Mouse (Mus musculus): ENCODE data around the gene Armc5. TPM values are rescaled to one million over a fixed set of nuclear protein-coding genes. Genes with fewer than 3 reads are reported as not detected.

Armc5 gene
- polyA plus RNA-seq, 1 experiment from 2014 or later, result 6.9 TPM

- Histone ChIP-seq H3K27ac (replicated peaks) (peak within 1 kb of the TSS; percentile 60), H3K27me3 (peaks cover 33% of the 10 kb centered on the region), H3K36me3 (replicated peaks) (peaks cover 30% of the 10 kb centered on the region), H3K9me3 (replicated peaks) (no peaks in the 10 kb centered on the region), H3K4me3 (replicated peaks) (peak within 1 kb of the TSS; percentile 54), H3K9ac (peak within 1 kb of the TSS; percentile 65), H3K4me2 (peak within 1 kb of the TSS; percentile 80), H3K4me1 (replicated peaks) (peaks cover 33% of the 10 kb centered on the region)
- peak; percentile 37 for ATAC-seq (ENCODE audit: insufficient read depth)
- 10% methylated on average over 29 of the region's 30 CpGs for WGBS (ENCODE audit: insufficient replicate concordance)
Measured at GRCm38 (mm10) chr7:128246496-128247391, 9.6 kb downstream of the Armc5 start, which contains the start of gene Tgfb1i1. Tgfb1i1 (plus strand) TSS chr7:128246812.

GRCm38 (mm10) chr7:128247443-128247842 is 10.3 kb downstream of the Armc5 start:
- Histone ChIP-seq H3K27ac (replicated peaks) (peak overlapping the region; percentile 60), H3K4me3 (replicated peaks) (peak overlapping the region; percentile 54), H3K36me3 (replicated peaks) (peaks cover 24% of the 10 kb centered on the region), H3K4me2 (peak overlapping the region; percentile 80), H3K9ac (peak overlapping the region; percentile 65), H3K27me3 (peaks cover 40% of the 10 kb centered on the region), H3K4me1 (replicated peaks) (peaks cover 39% of the 10 kb centered on the region), H3K9me3 (replicated peaks) (no peaks in the 10 kb centered on the region)
- 2% methylated on average over 13 of the region's 13 CpGs for WGBS (ENCODE audit: insufficient replicate concordance)
- ATAC-seq (ENCODE audit: insufficient read depth), result peak; percentile 81

GRCm38 (mm10) chr7:128248081-128249042 is 11.2 kb downstream of the Armc5 start:
- H3K27me3 ChIP-seq, result peaks cover 50% of the 10 kb centered on the region
- H3K9me3 ChIP-seq (replicated peaks), result no peaks in the 10 kb centered on the region
- no peak overlapping the region for H3K4me3 ChIP-seq (replicated peaks)
- peak overlapping the region; percentile 80; the same call in 1 of the 2 replicates for H3K4me2 ChIP-seq
- no peak overlapping the region for H3K9ac ChIP-seq
- no peak for ATAC-seq (ENCODE audit: insufficient read depth)
- H3K36me3 ChIP-seq (replicated peaks), result peaks cover 17% of the 10 kb centered on the region
- no peak overlapping the region for H3K27ac ChIP-seq (replicated peaks)
- H3K4me1 ChIP-seq (replicated peaks), result peaks cover 42% of the 10 kb centered on the region
- 76% methylated on average over 10 of the region's 10 CpGs for WGBS (ENCODE audit: insufficient replicate concordance)

GRCm38 (mm10) chr7:128249998-128250397 is 12.9 kb downstream of the Armc5 start:
- Histone ChIP-seq H3K9me3 (replicated peaks) (no peaks in the 10 kb centered on the region), H3K36me3 (replicated peaks) (peaks cover 5% of the 10 kb centered on the region), H3K4me2 (no peak overlapping the region), H3K9ac (no peak overlapping the region), H3K27ac (replicated peaks) (no peak overlapping the region), H3K4me3 (replicated peaks) (no peak overlapping the region), H3K27me3 (peaks cover 65% of the 10 kb centered on the region), H3K4me1 (replicated peaks) (peaks cover 42% of the 10 kb centered on the region)
- 57% methylated on average over 5 of the region's 5 CpGs for WGBS (ENCODE audit: insufficient replicate concordance)
- ATAC-seq (ENCODE audit: insufficient read depth), result no peak

GRCm38 (mm10) chr7:128251946-128252345 is 14.8 kb downstream of the Armc5 start:
- H3K36me3 ChIP-seq (replicated peaks), result no peaks in the 10 kb centered on the region
- peaks cover 32% of the 10 kb centered on the region for H3K4me1 ChIP-seq (replicated peaks)
- H3K27ac ChIP-seq (replicated peaks), result no peak overlapping the region
- no peaks in the 10 kb centered on the region for H3K9me3 ChIP-seq (replicated peaks)
- peaks cover 75% of the 10 kb centered on the region for H3K27me3 ChIP-seq
- no peak overlapping the region for H3K4me3 ChIP-seq (replicated peaks)
- 50% methylated on average over 12 of the region's 12 CpGs for WGBS (ENCODE audit: insufficient replicate concordance)
- no peak for ATAC-seq (ENCODE audit: insufficient read depth)
- H3K9ac ChIP-seq, result no peak overlapping the region
- H3K4me2 ChIP-seq, result no peak overlapping the region

GRCm38 (mm10) chr7:128252609-128253008 is 15.5 kb downstream of the Armc5 start:
- H3K27ac ChIP-seq (replicated peaks), result no peak overlapping the region
- no peak for ATAC-seq (ENCODE audit: insufficient read depth)
- 21% methylated on average over 24 of the region's 24 CpGs for WGBS (ENCODE audit: insufficient replicate concordance)
- no peak overlapping the region for H3K4me3 ChIP-seq (replicated peaks)
- no peaks in the 10 kb centered on the region for H3K9me3 ChIP-seq (replicated peaks)
- H3K27me3 ChIP-seq, result peaks cover 80% of the 10 kb centered on the region
- peaks cover 25% of the 10 kb centered on the region for H3K4me1 ChIP-seq (replicated peaks)
- H3K4me2 ChIP-seq, result peak overlapping the region; percentile 33; the same call in 1 of the 2 replicates
- H3K36me3 ChIP-seq (replicated peaks), result no peaks in the 10 kb centered on the region
- no peak overlapping the region for H3K9ac ChIP-seq

- ATAC-seq (ENCODE audit: insufficient read depth), result no peak
- Histone ChIP-seq H3K9me3 (replicated peaks) (no peaks in the 10 kb centered on the region), H3K4me3 (replicated peaks) (no peak overlapping the region), H3K9ac (no peak overlapping the region), H3K27me3 (peaks cover 91% of the 10 kb centered on the region), H3K27ac (replicated peaks) (no peak overlapping the region), H3K36me3 (replicated peaks) (no peaks in the 10 kb centered on the region), H3K4me2 (no peak overlapping the region), H3K4me1 (replicated peaks) (peaks cover 14% of the 10 kb centered on the region)
- WGBS (ENCODE audit: insufficient replicate concordance), result 50% methylated on average over 2 of the region's 2 CpGs
Measured at GRCm38 (mm10) chr7:128254978-128255377, 17.8 kb downstream of the Armc5 start.

GRCm38 (mm10) chr7:128255757-128256156 is 18.6 kb downstream of the Armc5 start:
- Histone ChIP-seq H3K27me3 (peaks cover 91% of the 10 kb centered on the region), H3K4me3 (replicated peaks) (no peak overlapping the region), H3K36me3 (replicated peaks) (no peaks in the 10 kb centered on the region), H3K27ac (replicated peaks) (no peak overlapping the region), H3K4me2 (no peak overlapping the region), H3K9me3 (replicated peaks) (no peaks in the 10 kb centered on the region), H3K9ac (no peak overlapping the region), H3K4me1 (replicated peaks) (peaks cover 9% of the 10 kb centered on the region)
- whole genome bisulfite sequencing (ENCODE audit: insufficient replicate concordance), result 74% methylated on average over 5 of the region's 5 CpGs
- ATAC-seq (ENCODE audit: insufficient read depth), result no peak

- ATAC-seq (ENCODE audit: insufficient read depth), result no peak
- Histone ChIP-seq H3K4me2 (no peak overlapping the region), H3K9me3 (replicated peaks) (no peaks in the 10 kb centered on the region)
Measured at GRCm38 (mm10) chr7:128256783-128257334, 19.7 kb downstream of the Armc5 start.

GRCm38 (mm10) chr7:128265411-128265810 is 28.3 kb downstream of the Armc5 start, which contains the start of gene Slc5a2:
Slc5a2 (plus strand) TSS chr7:128265657.
- peaks cover 40% of the 10 kb centered on the region for H3K27me3 ChIP-seq

More at GRCm38 (mm10) chr7:128256783-128257334, 19.7 kb downstream of the Armc5 start:
- Histone ChIP-seq H3K27me3 (peaks cover 87% of the 10 kb centered on the region), H3K4me3 (replicated peaks) (no peak overlapping the region), H3K36me3 (replicated peaks) (no peaks in the 10 kb centered on the region), H3K4me1 (replicated peaks) (peaks cover 9% of the 10 kb centered on the region), H3K9ac (no peak overlapping the region), H3K27ac (replicated peaks) (no peak overlapping the region)
- 54% methylated on average over 5 of the region's 5 CpGs for WGBS (ENCODE audit: insufficient replicate concordance)

More at GRCm38 (mm10) chr7:128265411-128265810, 28.3 kb downstream of the Armc5 start, which contains the start of gene Slc5a2:
- H3K27ac ChIP-seq (replicated peaks), result no peak within 1 kb of the TSS
- no peak for ATAC-seq (ENCODE audit: insufficient read depth)
- no peak within 1 kb of the TSS for H3K4me3 ChIP-seq (replicated peaks)
- H3K4me2 ChIP-seq, result no peak within 1 kb of the TSS
- H3K4me1 ChIP-seq (replicated peaks), result peaks cover 21% of the 10 kb centered on the region
- no peak within 1 kb of the TSS for H3K9ac ChIP-seq
- H3K9me3 ChIP-seq (replicated peaks), result no peaks in the 10 kb centered on the region
- 69% methylated on average over 6 of the region's 6 CpGs for WGBS (ENCODE audit: insufficient replicate concordance)
- 0 out of 2 replicates have a peak, but pooled peaks cover under 1% of the 10 kb centered on the region for H3K36me3 ChIP-seq (replicated peaks)
